Mouse (Mus musculus) small intestine, adult 10 weeks (tissue): ENCODE results near the gene Slc12a1. TPM values are rescaled to one million over a fixed set of nuclear protein-coding genes. Genes with fewer than 3 reads are reported as not detected.

Experiments used
- polyA plus RNA-seq: library from polyadenylated mRNA; stranded (reverse); fragments of 350-450 nt; fragmentation: Illumina TruSeq; extraction: RNeasy Lipid Tissue Mini Kit (QIAGEN cat#74804); gene quantifications from one replicate; pipeline ENCODE4 v1.2.3, GENCODE M21; 2014; ENCODE audit warnings: low replicate concordance

Gene Slc12a1
- polyA plus RNA-seq, result 0.15 TPM

DNA sequence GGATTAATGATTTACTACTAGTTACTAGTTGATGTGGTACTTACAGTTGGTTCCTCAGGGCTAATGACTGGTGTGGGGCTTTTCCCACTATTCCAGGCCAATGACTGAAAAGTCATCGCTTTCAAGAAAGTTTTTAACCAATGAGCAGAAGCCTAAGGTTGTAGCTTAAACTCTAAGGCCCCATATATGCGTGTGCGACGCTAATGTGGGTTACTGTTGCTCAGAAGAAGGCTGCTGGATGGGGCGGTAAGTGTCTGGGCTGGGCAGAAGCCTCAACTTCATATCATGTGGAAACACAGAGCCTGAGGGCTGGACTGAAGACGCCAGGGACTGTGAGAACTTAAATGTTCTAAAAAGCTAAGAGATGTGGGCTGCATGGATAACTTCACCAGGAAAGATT lies at the start of gene Slc12a1:
Gene Slc12a1 (plus strand): TSS at position 118 of the 400 bp plus-strand sequence.

DNA sequence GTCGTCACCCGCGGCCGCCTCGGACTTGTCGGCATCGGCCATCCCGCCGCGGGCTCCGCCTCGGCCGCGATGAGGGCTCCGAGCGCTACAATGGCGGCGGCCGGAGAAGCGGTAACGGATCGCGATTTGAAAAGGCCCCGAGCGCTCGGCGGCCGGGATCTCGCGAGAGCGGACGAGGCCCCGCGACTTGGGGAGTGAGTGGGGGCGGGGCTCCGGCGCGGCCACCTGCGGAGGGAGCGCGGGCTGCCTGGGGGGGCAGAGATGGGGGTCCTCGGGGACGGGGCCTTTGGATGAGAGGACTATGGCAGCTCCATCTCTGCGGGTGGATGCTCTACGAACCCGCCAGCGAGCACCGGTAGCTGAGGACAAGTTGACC lies 28.8 kb upstream of the Slc12a1 start, which contains the start of gene Myef2:
Gene Myef2 (minus strand): TSS at position 185 of the 376 bp plus-strand sequence.

DNA sequence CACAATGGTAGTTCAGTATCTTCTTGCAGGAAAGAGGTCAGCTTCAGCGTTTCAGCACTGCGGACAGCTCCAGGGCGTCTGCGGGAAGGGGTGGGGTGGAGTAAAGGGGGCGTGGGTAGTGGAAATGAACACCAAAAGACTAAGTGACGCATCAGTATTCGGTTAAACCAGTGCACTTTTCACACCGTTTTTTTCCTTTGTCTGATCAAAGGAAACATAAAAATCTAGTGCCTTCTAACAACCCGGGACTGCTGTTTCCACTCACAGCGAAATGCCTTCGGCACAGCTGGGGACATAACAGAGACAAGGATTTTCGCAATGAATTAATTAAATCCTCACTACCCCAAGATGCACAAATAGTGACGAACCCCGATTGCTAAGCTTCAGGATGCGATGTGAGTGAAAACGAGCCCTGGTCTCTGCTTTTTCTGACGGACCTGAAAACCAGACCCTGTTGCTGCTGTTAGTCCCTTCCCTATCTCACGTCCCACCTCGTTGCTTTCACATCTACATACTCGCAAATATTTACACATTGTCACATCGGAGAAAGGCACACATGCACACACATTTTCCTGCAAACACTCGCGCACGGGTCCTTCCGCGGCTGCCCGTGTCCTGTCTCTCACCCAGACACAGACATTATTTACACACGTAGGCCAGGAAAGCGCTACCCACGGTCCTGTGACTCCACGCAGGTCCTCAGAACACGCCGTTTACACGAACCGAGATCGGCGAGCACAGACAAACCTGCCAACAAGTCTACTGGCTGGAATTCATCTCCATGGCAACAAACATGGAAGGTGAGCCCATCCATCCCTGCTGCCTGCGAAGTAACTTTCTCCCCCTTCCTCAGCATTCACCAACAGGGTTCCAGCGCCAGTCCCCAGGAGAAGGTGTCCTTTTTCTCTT lies 16.1 kb upstream of the Slc12a1 start, which contains the start of gene Ctxn2:
Gene Ctxn2 (plus strand): TSS at position 790 of the 909 bp plus-strand sequence.

DNA sequence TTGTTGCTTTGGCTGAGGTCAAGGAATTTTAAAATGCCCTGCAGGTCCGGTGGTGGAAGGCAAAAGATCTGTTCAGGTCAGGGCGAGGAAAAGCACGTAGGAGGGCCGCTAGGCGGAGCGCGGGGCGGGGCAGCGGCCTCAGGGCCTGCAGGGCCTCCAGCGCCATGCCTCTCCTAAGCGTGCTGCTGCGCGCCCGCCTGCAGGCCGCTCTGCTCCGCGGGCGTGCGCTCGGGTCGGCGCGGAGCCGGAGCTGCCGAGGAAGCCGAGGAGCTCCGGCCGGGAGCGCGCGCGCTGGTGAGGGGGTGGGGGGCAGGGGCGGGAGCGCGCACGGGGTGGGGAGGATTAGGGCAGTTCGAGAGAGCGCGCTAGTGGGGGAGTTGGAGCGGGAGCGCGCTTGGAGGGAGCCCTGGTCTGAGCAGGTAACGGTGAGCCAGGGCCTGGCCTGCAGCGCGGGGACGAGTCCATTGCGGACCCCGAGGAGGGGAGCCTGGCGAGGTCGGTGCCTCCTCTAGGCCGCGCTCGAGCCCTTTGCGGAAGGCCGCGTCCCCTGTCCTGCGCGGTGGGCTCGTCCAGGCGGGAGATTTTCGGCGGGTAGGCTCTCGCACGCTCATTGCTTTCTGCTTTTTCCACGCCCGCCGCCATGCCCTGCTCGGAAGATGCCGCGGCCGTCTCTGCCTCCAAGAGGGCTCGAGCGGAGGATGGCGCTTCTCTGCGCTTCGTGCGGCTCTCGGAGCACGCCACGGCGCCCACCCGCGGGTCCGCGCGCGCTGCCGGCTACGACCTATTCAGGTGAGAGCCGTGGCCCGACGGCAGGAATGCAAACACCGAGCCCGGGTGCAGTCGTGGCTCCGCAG lies 95.0 kb downstream of the Slc12a1 start, which contains the start of gene Dut:
Gene Dut (plus strand): TSS at position 83 of the 854 bp plus-strand sequence.

Other genes with a start within 250 kb of the Slc12a1 start
- gene Slc24a5, start 84.4 kb upstream of the Slc12a1 start, polyA plus RNA-seq, result 0.56 TPM
- gene Myef2, start 28.8 kb upstream of the Slc12a1 start, polyA plus RNA-seq, result 26.9 TPM
- gene Ctxn2, start 15.8 kb upstream of the Slc12a1 start, polyA plus RNA-seq, result not detected
- gene Dut, start 94.7 kb downstream of the Slc12a1 start, polyA plus RNA-seq, result 13.5 TPM